Mouse (Mus musculus) adipocyte (in vitro differentiated cells): ENCODE results near the gene Ptpn3.
"Not testable (repeated sequence)": the region's sequence is repeated elsewhere in the genome, so short reads cannot be mapped to it uniquely, and the experiment has no call there.

Experiments
- DNase-seq: peaks from one replicate; pipeline ENCODE4 v3.0.0-alpha.2; 2016; ENCODE audit warnings: low spot score

The Ptpn3 gene

GRCm38 (mm10) chr4:57224776-57225175, 76.9 kb downstream of the Ptpn3 start:
- no peak for DNase-seq

- no peak for DNase-seq
Measured at GRCm38 (mm10) chr4:57217746-57218145, 83.9 kb downstream of the Ptpn3 start.

GRCm38 (mm10) chr4:57216535-57216934, 85.1 kb downstream of the Ptpn3 start:
- peak; percentile 7 for DNase-seq

- DNase-seq: no peak
Measured at GRCm38 (mm10) chr4:57214852-57215251, 86.8 kb downstream of the Ptpn3 start.

- no peak for DNase-seq
Measured at GRCm38 (mm10) chr4:57214114-57214513, 87.5 kb downstream of the Ptpn3 start.

GRCm38 (mm10) chr4:57211706-57212105, 89.9 kb downstream of the Ptpn3 start:
- DNase-seq: no peak

GRCm38 (mm10) chr4:57205908-57206307, 95.7 kb downstream of the Ptpn3 start:
- no peak for DNase-seq

GRCm38 (mm10) chr4:57204780-57205179, 96.9 kb downstream of the Ptpn3 start:
- DNase-seq: no peak

GRCm38 (mm10) chr4:57202660-57203361, 98.8 kb downstream of the Ptpn3 start:
- DNase-seq: peak; percentile 10

- DNase-seq: no peak
Measured at GRCm38 (mm10) chr4:57202132-57202531, 99.5 kb downstream of the Ptpn3 start.

- DNase-seq: no peak
Measured at GRCm38 (mm10) chr4:57200661-57201060, 101.0 kb downstream of the Ptpn3 start.

GRCm38 (mm10) chr4:57198666-57199393, 102.8 kb downstream of the Ptpn3 start:
- not testable (repeated sequence) for DNase-seq

GRCm38 (mm10) chr4:57191543-57192283, 109.9 kb downstream of the Ptpn3 start:
- no peak for DNase-seq

GRCm38 (mm10) chr4:57189881-57190280, 111.8 kb downstream of the Ptpn3 start:
- no peak for DNase-seq

- DNase-seq: no peak
Measured at GRCm38 (mm10) chr4:57186035-57186434, 115.6 kb downstream of the Ptpn3 start.

- DNase-seq: no peak
Measured at GRCm38 (mm10) chr4:57185462-57185861, 116.2 kb downstream of the Ptpn3 start.

GRCm38 (mm10) chr4:57183493-57183892, 118.1 kb downstream of the Ptpn3 start:
- no peak for DNase-seq

- peak; percentile 57 for DNase-seq
Measured at GRCm38 (mm10) chr4:57181538-57181937, 120.1 kb downstream of the Ptpn3 start.

- no peak for DNase-seq
Measured at GRCm38 (mm10) chr4:57178881-57179280, 122.8 kb downstream of the Ptpn3 start.

- peak; percentile 6 for DNase-seq
Measured at GRCm38 (mm10) chr4:57175329-57175728, 126.3 kb downstream of the Ptpn3 start.

- DNase-seq: no peak
Measured at GRCm38 (mm10) chr4:57172861-57173260, 128.8 kb downstream of the Ptpn3 start.

GRCm38 (mm10) chr4:57171817-57172216, 129.8 kb downstream of the Ptpn3 start:
- DNase-seq: peak; percentile 78

GRCm38 (mm10) chr4:57168680-57169079, 133.0 kb downstream of the Ptpn3 start:
- DNase-seq: no peak
